Mouse (Mus musculus) lung, embryonic 14.5 days (tissue): ENCODE results near the gene Edem1. TPM values are rescaled to one million over a fixed set of nuclear protein-coding genes. Genes with fewer than 3 reads are reported as not detected.
A peak's percentile ranks its signal among the peaks of the same experiment; 100 is the strongest.

ENCODE experiments used
- ATAC-seq: fragments of 200-750 bp; cut with Nextera tagmentation; 2 replicates; pipeline ENCODE4 v1.8.0; 2017; ENCODE audit warnings: mild to moderate bottlenecking, moderate TSS enrichment, moderate library complexity; ENCODE audit not compliant: insufficient read depth
- DNase-seq: peaks from one replicate; pipeline ENCODE4 v3.0.0-alpha.2; 2015
- H3K27ac ChIP-seq: fragments of 300-500 bp; sonication (generic); 2 replicates; pipeline ENCODE4 v1.5.1; 2014; ENCODE audit warnings: low read depth, mild to moderate bottlenecking, moderate library complexity
- H3K27me3 ChIP-seq: fragments of 300-500 bp; sonication (generic); 2 replicates; pipeline ENCODE4 v1.6.1; 2014; ENCODE audit warnings: low read length, control low read depth; ENCODE audit not compliant: insufficient read depth
- H3K36me3 ChIP-seq: fragments of 300-500 bp; sonication (generic); 2 replicates; pipeline ENCODE4 v1.6.1; 2014; ENCODE audit warnings: control low read depth; ENCODE audit not compliant: insufficient read depth
- H3K4me1 ChIP-seq: fragments of 300-500 bp; sonication (generic); 2 replicates; pipeline ENCODE4 v1.6.1; 2014; ENCODE audit warnings: antibody characterized with exemption, control low read depth; ENCODE audit not compliant: insufficient read depth
- H3K4me2 ChIP-seq: fragments of 300-500 bp; sonication (generic); 2 replicates; pipeline ENCODE4 v1.6.1; 2014; ENCODE audit warnings: mild to moderate bottlenecking
- H3K4me3 ChIP-seq: fragments of 300-500 bp; sonication (generic); 2 replicates; pipeline ENCODE4 v1.5.1; 2014; ENCODE audit warnings: low read depth, low read length
- H3K9ac ChIP-seq: fragments of 300-500 bp; sonication (generic); 2 replicates; pipeline ENCODE4 v1.6.1; 2014
- H3K9me3 ChIP-seq: fragments of 300-500 bp; sonication (generic); 2 replicates; pipeline ENCODE4 v1.6.1; 2016; ENCODE audit warnings: low read depth, low read length, control low read depth
- CTCF ChIP-seq: IDR thresholded peaks from 2 replicates; pipeline ENCODE4 v1.5.1; 2016; ENCODE audit warnings: antibody characterized with exemption, low read depth
- WGBS: fragments of 180-500 bp; shearing (Covaris S2); extraction: QIAGEN DNeasy Blood & Tissue Kit; methylation state at CpG from one replicate; pipeline ENCODE4 v1.1.7; 2014; 5-methylcytosine and 5-hydroxymethylcytosine counted together
- polyA plus RNA-seq: library from polyadenylated mRNA; unstranded; fragments of >200 nt; fragmentation: Nextera tagmentation; extraction: Ambion mirVana; gene quantifications from 2 replicates; pipeline ENCODE4 v1.2.1, GENCODE M21; 2014

Edem1 gene
- polyA plus RNA-seq, 1 experiment from 2014 or later, result 41.5 TPM

GRCm38 (mm10) chr6:108875344-108875743 lies 46.9 kb downstream of the Edem1 start:
- no peaks in the 10 kb centered on the region for H3K4me1 ChIP-seq
- no peak overlapping the region for H3K27ac ChIP-seq
- no peak overlapping the region for H3K9ac ChIP-seq
- no peaks in the 10 kb centered on the region for H3K9me3 ChIP-seq
- 0 out of 2 replicates have a peak, but pooled peaks have one; percentile 6 for TF ChIP-seq CTCF
- ATAC-seq (no peak), DNase-seq (peak; percentile 22)
- H3K4me3 ChIP-seq, result no peak overlapping the region
- WGBS, result 76% methylated on average over 1 of the region's 1 CpGs
- H3K4me2 ChIP-seq, result no peak overlapping the region
- H3K36me3 ChIP-seq, result no peaks in the 10 kb centered on the region
- H3K27me3 ChIP-seq, result no peaks in the 10 kb centered on the region

GRCm38 (mm10) chr6:108876052-108876451 lies 47.6 kb downstream of the Edem1 start:
- Histone ChIP-seq H3K9me3 (no peaks in the 10 kb centered on the region; the same call in 1 of the 2 replicates), H3K4me2 (0 out of 2 replicates have a peak overlapping the region, but pooled peaks have one; percentile 10), H3K27me3 (no peaks in the 10 kb centered on the region), H3K27ac (no peak overlapping the region), H3K9ac (no peak overlapping the region), H3K4me1 (no peaks in the 10 kb centered on the region), H3K36me3 (no peaks in the 10 kb centered on the region), H3K4me3 (no peak overlapping the region)
- WGBS, result 29% methylated on average over 5 of the region's 5 CpGs
- TF ChIP-seq CTCF, result no peak
- DNase-seq (peak; percentile 13), ATAC-seq (no peak)

DNA sequence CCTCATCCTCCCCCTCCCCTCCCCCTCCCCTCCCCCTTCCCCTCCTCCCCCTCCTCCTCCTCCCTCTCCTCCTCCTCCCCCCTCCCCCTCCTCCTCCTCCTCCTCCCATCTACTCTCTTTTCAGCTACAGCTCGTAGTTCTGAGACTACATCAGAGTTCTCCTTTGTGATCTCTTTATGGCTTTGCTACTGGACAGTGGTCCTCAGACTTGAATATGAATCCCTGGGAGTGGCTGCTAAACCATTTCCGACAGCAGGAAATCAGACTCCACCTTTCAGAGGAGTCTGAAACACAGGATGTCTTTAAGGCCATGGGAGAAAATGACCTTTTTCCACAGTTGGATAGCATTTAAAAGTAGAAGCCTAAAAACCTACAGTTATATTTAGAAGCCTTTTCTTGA lies 48.0 kb downstream of the Edem1 start:
- no peak overlapping the region for H3K9ac ChIP-seq
- no peak for ATAC-seq
- no peaks in the 10 kb centered on the region for H3K27me3 ChIP-seq
- WGBS, result 27% methylated on average over 2 of the region's 2 CpGs
- H3K9me3 ChIP-seq, result no peaks in the 10 kb centered on the region; the same call in 1 of the 2 replicates
- H3K36me3 ChIP-seq, result no peaks in the 10 kb centered on the region
- H3K4me3 ChIP-seq, result no peak overlapping the region
- no peak for TF ChIP-seq CTCF
- H3K4me1 ChIP-seq, result no peaks in the 10 kb centered on the region
- H3K27ac ChIP-seq, result no peak overlapping the region
- DNase-seq, result no peak
- no peak overlapping the region for H3K4me2 ChIP-seq

- H3K4me1 ChIP-seq, result no peaks in the 10 kb centered on the region
- H3K9ac ChIP-seq, result no peak overlapping the region
- no peak overlapping the region for H3K27ac ChIP-seq
- no peaks in the 10 kb centered on the region for H3K27me3 ChIP-seq
- no peak overlapping the region for H3K4me3 ChIP-seq
- WGBS, result 37% methylated on average over 4 of the region's 4 CpGs
- no peak for TF ChIP-seq CTCF
- no peaks in the 10 kb centered on the region for H3K36me3 ChIP-seq
- H3K9me3 ChIP-seq, result no peaks in the 10 kb centered on the region; the same call in 1 of the 2 replicates
- no peak overlapping the region for H3K4me2 ChIP-seq
- no peak for DNase-seq
- ATAC-seq, result no peak
These were observed 52.0 kb downstream of the Edem1 start for GRCm38 (mm10) chr6:108880368-108881013.

DNA sequence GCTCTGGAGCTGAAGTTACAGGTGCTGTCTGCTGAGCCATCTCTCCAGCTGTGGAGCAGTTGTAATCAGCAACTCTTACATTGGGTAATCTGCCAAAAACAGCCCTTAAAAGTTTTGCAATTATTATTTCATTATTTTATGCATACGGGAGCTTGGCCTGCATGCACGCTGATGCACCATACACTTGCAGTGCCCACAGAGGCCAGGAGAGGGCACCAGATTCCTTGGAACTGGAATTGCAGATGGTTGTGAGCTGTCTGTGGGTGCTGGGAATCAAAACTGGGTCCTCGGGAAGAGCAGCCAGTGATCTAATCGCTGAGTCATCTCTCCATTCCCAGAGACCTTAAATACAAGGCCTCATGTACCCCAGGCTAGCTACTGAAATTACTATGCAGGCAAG lies 52.6 kb downstream of the Edem1 start:
- Histone ChIP-seq H3K9me3 (no peaks in the 10 kb centered on the region; the same call in 1 of the 2 replicates), H3K27me3 (no peaks in the 10 kb centered on the region), H3K4me1 (no peaks in the 10 kb centered on the region), H3K36me3 (no peaks in the 10 kb centered on the region), H3K4me2 (no peak overlapping the region), H3K4me3 (no peak overlapping the region), H3K9ac (no peak overlapping the region), H3K27ac (no peak overlapping the region)
- 88% methylated on average over 4 of the region's 4 CpGs for WGBS
- TF ChIP-seq CTCF, result peak; percentile 32; the same call in 1 of the 2 replicates
- ATAC-seq (no peak), DNase-seq (no peak)

DNA sequence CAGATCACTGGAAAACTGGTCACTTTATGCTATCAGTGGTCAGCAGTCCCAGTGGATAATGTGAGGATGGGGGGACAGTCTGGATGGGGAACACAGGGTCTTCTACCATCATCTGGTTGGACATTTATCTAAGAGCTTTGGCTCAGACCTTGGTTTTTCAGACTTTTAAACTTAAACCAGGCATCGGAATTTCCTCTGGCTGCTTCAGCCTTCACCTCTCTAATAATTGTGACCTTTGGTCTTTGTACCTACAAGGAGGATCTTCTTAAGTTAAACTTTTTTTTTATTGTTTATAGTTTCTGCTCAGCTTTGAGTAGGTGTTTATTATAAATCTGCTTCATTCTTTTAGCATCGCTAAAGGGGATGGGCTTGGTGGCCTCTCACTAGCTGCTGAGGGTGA lies 55.4 kb downstream of the Edem1 start:
- Histone ChIP-seq H3K9ac (no peak overlapping the region), H3K4me3 (no peak overlapping the region), H3K27ac (no peak overlapping the region), H3K36me3 (no peaks in the 10 kb centered on the region), H3K27me3 (no peaks in the 10 kb centered on the region), H3K9me3 (no peaks in the 10 kb centered on the region; the same call in 1 of the 2 replicates), H3K4me2 (no peak overlapping the region), H3K4me1 (no peaks in the 10 kb centered on the region)
- no peak for TF ChIP-seq CTCF
- no peak for ATAC-seq
- WGBS, result 37% methylated on average over 2 of the region's 2 CpGs
- no peak for DNase-seq

DNA sequence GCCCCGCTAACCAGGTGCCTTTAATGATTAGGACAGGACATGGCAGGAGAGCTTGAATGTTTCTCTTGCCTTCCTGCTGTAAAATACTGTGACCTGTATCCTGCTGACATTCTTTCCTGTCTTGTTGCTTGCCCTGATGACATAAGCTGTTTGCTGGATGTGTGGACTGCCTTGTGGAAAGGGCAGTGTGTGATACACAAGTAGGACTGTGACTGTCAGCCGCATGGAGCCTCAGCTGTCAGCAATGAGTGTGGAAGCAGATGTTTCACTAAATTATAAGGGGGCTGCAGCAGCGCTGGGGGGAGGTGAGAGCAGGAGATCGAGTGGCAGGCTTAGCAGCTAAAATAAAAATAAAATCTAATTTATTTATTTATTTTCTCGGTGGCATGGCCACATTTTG lies 56.2 kb downstream of the Edem1 start:
- Histone ChIP-seq H3K36me3 (no peaks in the 10 kb centered on the region), H3K27me3 (no peaks in the 10 kb centered on the region), H3K27ac (no peak overlapping the region), H3K9me3 (no peaks in the 10 kb centered on the region; the same call in 1 of the 2 replicates), H3K4me3 (no peak overlapping the region), H3K4me1 (no peaks in the 10 kb centered on the region), H3K4me2 (no peak overlapping the region), H3K9ac (no peak overlapping the region)
- DNase-seq (no peak), ATAC-seq (peak; percentile 49; the same call in 1 of the 2 replicates)
- TF ChIP-seq CTCF, result no peak
- 38% methylated on average over 5 of the region's 5 CpGs for WGBS
